Mouse (Mus musculus) midbrain, embryonic 15.5 days (tissue): ENCODE results near the gene Spata31d1a. TPM values are rescaled to one million over a fixed set of nuclear protein-coding genes. Genes with fewer than 3 reads are reported as not detected.

Experiments used
- ATAC-seq: fragments of 200-750 bp; cut with Nextera tagmentation; replicated peaks from 2 replicates; pipeline ENCODE4 v1.8.0; 2017; ENCODE audit warnings: moderate TSS enrichment
- H3K27ac ChIP-seq: fragments of 300-500 bp; sonication (generic); 2 replicates; pipeline ENCODE4 v1.5.1; 2015; ENCODE audit warnings: mild to moderate bottlenecking, inconsistent platforms
- H3K27me3 ChIP-seq: fragments of 300-500 bp; sonication (generic); replicated peaks from 2 replicates; pipeline ENCODE4 v1.6.1; 2015; ENCODE audit warnings: inconsistent platforms
- H3K36me3 ChIP-seq: fragments of 300-500 bp; sonication (generic); replicated peaks from 2 replicates; pipeline ENCODE4 v1.6.1; 2015; ENCODE audit warnings: inconsistent platforms
- H3K4me1 ChIP-seq: fragments of 300-500 bp; sonication (generic); 2 replicates; pipeline ENCODE4 v1.6.1; 2015; ENCODE audit warnings: inconsistent platforms
- H3K4me2 ChIP-seq: fragments of 300-500 bp; sonication (generic); 2 replicates; pipeline ENCODE4 v1.6.1; 2015; ENCODE audit warnings: inconsistent platforms, mild to moderate bottlenecking, moderate library complexity
- H3K4me3 ChIP-seq: fragments of 300-500 bp; sonication (generic); 2 replicates; pipeline ENCODE4 v1.5.1; 2015; ENCODE audit warnings: mild to moderate bottlenecking, inconsistent platforms
- H3K9ac ChIP-seq: fragments of 300-500 bp; sonication (generic); 2 replicates; pipeline ENCODE4 v1.6.1; 2015; ENCODE audit warnings: mild to moderate bottlenecking, inconsistent platforms
- H3K9me3 ChIP-seq: fragments of 300-500 bp; sonication (generic); 2 replicates; pipeline ENCODE4 v1.6.1; 2016; ENCODE audit warnings: inconsistent platforms
- WGBS: fragments of 180-500 bp; shearing (Covaris S2); methylation state at CpG from one replicate; pipeline ENCODE4 v1.1.7; 2015; ENCODE audit warnings: mixed read lengths; 5-methylcytosine and 5-hydroxymethylcytosine counted together
- polyA plus RNA-seq: library from polyadenylated mRNA; unstranded; fragments of >200 nt; fragmentation: Nextera tagmentation; extraction: Ambion mirVana; gene quantifications from 2 replicates; pipeline ENCODE4 v1.2.1, GENCODE M21; 2015

The Spata31d1a gene
- polyA plus RNA-seq, 1 experiment from 2014 or later: 0.26 TPM

- Histone ChIP-seq H3K36me3 (no peaks in the 10 kb centered on the region), H3K27ac (no peak overlapping the region), H3K4me1 (no peaks in the 10 kb centered on the region), H3K27me3 (no peaks in the 10 kb centered on the region), H3K9me3 (no peaks in the 10 kb centered on the region), H3K9ac (no peak overlapping the region), H3K4me2 (no peak overlapping the region), H3K4me3 (no peak overlapping the region)
- no peak for ATAC-seq
- WGBS: 93% methylated on average over 7 of the region's 7 CpGs
Observed at GRCm38 (mm10) chr13:59695781-59696180, 14.3 kb downstream of the Spata31d1a start.

GRCm38 (mm10) chr13:59694008-59694407, 16.1 kb downstream of the Spata31d1a start, which contains the start of gene 4921517D22Rik:
Gene 4921517D22Rik, minus strand, starts transcription at chr13:59694108.
- no peaks in the 10 kb centered on the region for H3K36me3 ChIP-seq
- ATAC-seq: no peak
- no peaks in the 10 kb centered on the region for H3K4me1 ChIP-seq
- H3K4me2 ChIP-seq: no peak within 1 kb of the TSS
- no peaks in the 10 kb centered on the region for H3K27me3 ChIP-seq
- H3K9ac ChIP-seq: no peak within 1 kb of the TSS
- H3K27ac ChIP-seq: no peak within 1 kb of the TSS
- no peaks in the 10 kb centered on the region for H3K9me3 ChIP-seq
- WGBS: 92% methylated on average over 3 of the region's 3 CpGs
- no peak within 1 kb of the TSS for H3K4me3 ChIP-seq

- 19% methylated on average over 10 of the region's 10 CpGs for WGBS
- H3K4me1 ChIP-seq: no peaks in the 10 kb centered on the region
- H3K27me3 ChIP-seq: no peaks in the 10 kb centered on the region
- H3K4me2 ChIP-seq: no peak overlapping the region
- no peaks in the 10 kb centered on the region for H3K9me3 ChIP-seq
- no peak overlapping the region for H3K9ac ChIP-seq
- no peak overlapping the region for H3K4me3 ChIP-seq
- no peaks in the 10 kb centered on the region for H3K36me3 ChIP-seq
- no peak for ATAC-seq
- H3K27ac ChIP-seq: no peak overlapping the region
Observed at GRCm38 (mm10) chr13:59691478-59691877, 18.7 kb downstream of the Spata31d1a start.

GRCm38 (mm10) chr13:59690576-59690975, 19.6 kb downstream of the Spata31d1a start:
- Histone ChIP-seq H3K27ac (no peak overlapping the region), H3K4me2 (no peak overlapping the region), H3K36me3 (no peaks in the 10 kb centered on the region), H3K4me1 (no peaks in the 10 kb centered on the region), H3K4me3 (no peak overlapping the region), H3K9ac (no peak overlapping the region), H3K27me3 (no peaks in the 10 kb centered on the region), H3K9me3 (no peaks in the 10 kb centered on the region)
- no peak for ATAC-seq
- WGBS: 79% methylated on average over 7 of the region's 7 CpGs

GRCm38 (mm10) chr13:59689843-59690242, 20.3 kb downstream of the Spata31d1a start:
- no peak overlapping the region for H3K4me2 ChIP-seq
- no peak overlapping the region for H3K27ac ChIP-seq
- H3K9ac ChIP-seq: no peak overlapping the region
- no peaks in the 10 kb centered on the region for H3K36me3 ChIP-seq
- H3K4me1 ChIP-seq: no peaks in the 10 kb centered on the region
- WGBS: 92% methylated on average over 3 of the region's 3 CpGs
- no peak for ATAC-seq
- H3K9me3 ChIP-seq: no peaks in the 10 kb centered on the region
- H3K4me3 ChIP-seq: no peak overlapping the region
- no peaks in the 10 kb centered on the region for H3K27me3 ChIP-seq

- no peaks in the 10 kb centered on the region for H3K9me3 ChIP-seq
- no peak overlapping the region for H3K4me3 ChIP-seq
- no peak overlapping the region for H3K4me2 ChIP-seq
- no peaks in the 10 kb centered on the region for H3K4me1 ChIP-seq
- no peak overlapping the region for H3K27ac ChIP-seq
- WGBS: 90% methylated on average over 9 of the region's 9 CpGs
- no peak overlapping the region for H3K9ac ChIP-seq
- ATAC-seq: no peak
- H3K36me3 ChIP-seq: no peaks in the 10 kb centered on the region
- H3K27me3 ChIP-seq: no peaks in the 10 kb centered on the region
Observed at GRCm38 (mm10) chr13:59689313-59689712, 20.8 kb downstream of the Spata31d1a start.

- H3K4me3 ChIP-seq: no peak overlapping the region
- ATAC-seq: no peak
- no peak overlapping the region for H3K9ac ChIP-seq
Observed at GRCm38 (mm10) chr13:59688338-59688770, 21.8 kb downstream of the Spata31d1a start.

GRCm38 (mm10) chr13:59685236-59685635, 24.9 kb downstream of the Spata31d1a start:
- Histone ChIP-seq H3K4me1 (no peaks in the 10 kb centered on the region), H3K9me3 (no peaks in the 10 kb centered on the region), H3K4me3 (no peak overlapping the region), H3K27ac (no peak overlapping the region), H3K9ac (no peak overlapping the region), H3K36me3 (no peaks in the 10 kb centered on the region), H3K27me3 (no peaks in the 10 kb centered on the region), H3K4me2 (no peak overlapping the region)
- ATAC-seq: no peak
- 89% methylated on average over 3 of the region's 3 CpGs for WGBS

More at GRCm38 (mm10) chr13:59688338-59688770, 21.8 kb downstream of the Spata31d1a start:
- 68% methylated on average over 13 of the region's 13 CpGs for WGBS
- H3K36me3 ChIP-seq: no peaks in the 10 kb centered on the region
- H3K27ac ChIP-seq: no peak overlapping the region
- no peak overlapping the region for H3K4me2 ChIP-seq
- no peaks in the 10 kb centered on the region for H3K27me3 ChIP-seq
- H3K9me3 ChIP-seq: no peaks in the 10 kb centered on the region
- H3K4me1 ChIP-seq: no peaks in the 10 kb centered on the region

GRCm38 (mm10) chr13:59682629-59683028, 27.5 kb downstream of the Spata31d1a start:
- Histone ChIP-seq H3K9me3 (no peaks in the 10 kb centered on the region), H3K27me3 (no peaks in the 10 kb centered on the region), H3K9ac (no peak overlapping the region), H3K4me2 (no peak overlapping the region), H3K27ac (no peak overlapping the region), H3K4me3 (no peak overlapping the region), H3K4me1 (no peaks in the 10 kb centered on the region), H3K36me3 (no peaks in the 10 kb centered on the region)
- ATAC-seq: no peak
- WGBS: 41% methylated on average over 7 of the region's 7 CpGs

- ATAC-seq: no peak
- H3K4me2 ChIP-seq: no peak overlapping the region
Observed at GRCm38 (mm10) chr13:59679908-59680307, 30.2 kb downstream of the Spata31d1a start.

GRCm38 (mm10) chr13:59679306-59679705, 30.8 kb downstream of the Spata31d1a start:
- H3K36me3 ChIP-seq: no peaks in the 10 kb centered on the region
- no peak overlapping the region for H3K4me2 ChIP-seq
- no peaks in the 10 kb centered on the region for H3K9me3 ChIP-seq
- peaks cover 7% of the 10 kb centered on the region for H3K4me1 ChIP-seq
- no peak overlapping the region for H3K4me3 ChIP-seq
- 61% methylated on average over 4 of the region's 4 CpGs for WGBS
- H3K27me3 ChIP-seq: no peaks in the 10 kb centered on the region
- no peak for ATAC-seq
- H3K9ac ChIP-seq: no peak overlapping the region
- H3K27ac ChIP-seq: no peak overlapping the region

More at GRCm38 (mm10) chr13:59679908-59680307, 30.2 kb downstream of the Spata31d1a start:
- Histone ChIP-seq H3K36me3 (no peaks in the 10 kb centered on the region), H3K4me3 (no peak overlapping the region), H3K9ac (no peak overlapping the region), H3K27ac (no peak overlapping the region), H3K4me1 (peaks cover under 1% of the 10 kb centered on the region; the same call in 1 of the 2 replicates), H3K9me3 (no peaks in the 10 kb centered on the region), H3K27me3 (no peaks in the 10 kb centered on the region)
- WGBS: 82% methylated on average over 4 of the region's 4 CpGs

GRCm38 (mm10) chr13:59676316-59677229, 33.6 kb downstream of the Spata31d1a start:
- Histone ChIP-seq H3K4me1 (peaks cover 24% of the 10 kb centered on the region), H3K9ac (no peak overlapping the region), H3K9me3 (no peaks in the 10 kb centered on the region), H3K27ac (no peak overlapping the region), H3K36me3 (no peaks in the 10 kb centered on the region), H3K27me3 (no peaks in the 10 kb centered on the region), H3K4me2 (no peak overlapping the region), H3K4me3 (no peak overlapping the region)
- WGBS: 83% methylated on average over 12 of the region's 12 CpGs
- 0 out of 2 replicates have a peak, but pooled peaks have one; percentile 15 for ATAC-seq
